In genomic region chr14:75330621-75331020, GRCm38 (mm10) we compare ENCODE assay signal across 10 mouse cellular contexts. TPM values are rescaled to one million over a fixed set of nuclear protein-coding genes. Genes with fewer than 3 reads are reported as not detected.
DNase-seq lines count a peak whose midpoint lies in the region; ATAC-seq lines count a peak whose summit lies in the region.
"Had no signal": no experiment of that assay in that cellular context is flagged by ENCODE, and none has a peak within 500 bp of the region (broad histone marks: within the 10 kb centered on the region; RNA-seq: fewer than 3 reads in every experiment).

No protein-coding gene starts in this region.

- H3K27ac ChIP-seq in hindbrain, embryonic 11.5 days (ENCODE audit: low read depth, low read length), result no peak overlapping the region
- no peak overlapping the region for H3K27ac ChIP-seq in hindbrain, embryonic 13.5 days
- H3K27ac ChIP-seq: hindbrain, embryonic 15.5 days; neural tube, embryonic 12.5 days had no signal

- no peak overlapping the region for H3K4me2 ChIP-seq in hindbrain, embryonic 11.5 days (replicated peaks; ENCODE audit: low read depth, low read length)
- H3K4me2 ChIP-seq in hindbrain, embryonic 13.5 days, result no peak overlapping the region
- H3K4me2 ChIP-seq: hindbrain, embryonic 15.5 days; neural tube, embryonic 12.5 days had no signal

- H3K4me3 ChIP-seq in hindbrain, embryonic 11.5 days (ENCODE audit: low read depth, low read length), result no peak overlapping the region
- H3K4me3 ChIP-seq in hindbrain, embryonic 13.5 days, result no peak overlapping the region
- H3K4me3 ChIP-seq: hindbrain, embryonic 15.5 days; neural tube, embryonic 12.5 days had no signal

- WGBS in hindbrain, embryonic 11.5 days, result 86% methylated on average over 6 of the region's 6 CpGs
- 82% methylated on average over 6 of the region's 6 CpGs for WGBS in hindbrain, embryonic 13.5 days

- no peaks in the 10 kb centered on the region; the same call in 1 of the 2 replicates for H3K36me3 ChIP-seq in hindbrain, embryonic 11.5 days (ENCODE audit: control insufficient read depth, insufficient read depth, low read length)
- H3K36me3 ChIP-seq in hindbrain, embryonic 13.5 days, result peaks cover 50% of the 10 kb centered on the region

- no peaks in the 10 kb centered on the region for H3K27me3 ChIP-seq in hindbrain, embryonic 11.5 days (ENCODE audit: control insufficient read depth, insufficient read depth, low read length)
- H3K27me3 ChIP-seq in hindbrain, embryonic 13.5 days, result no peaks in the 10 kb centered on the region
- H3K27me3 ChIP-seq: hindbrain, embryonic 15.5 days; neural tube, embryonic 12.5 days had no signal

- no peak overlapping the region for H3K9ac ChIP-seq in hindbrain, embryonic 11.5 days (ENCODE audit: low read depth, low read length)
- H3K9ac ChIP-seq in hindbrain, embryonic 13.5 days, result no peak overlapping the region
- H3K9ac ChIP-seq: hindbrain, embryonic 15.5 days; neural tube, embryonic 12.5 days had no signal

- no peak for ATAC-seq in hindbrain, embryonic 11.5 days (ENCODE audit: low FRiP score)
- no peak for ATAC-seq in hindbrain, embryonic 13.5 days (ENCODE audit: low FRiP score)
- ATAC-seq in erythroblast, adult 5-6 weeks (replicated peaks; ENCODE audit: low FRiP score, poor library complexity, severe bottlenecking), result peak; percentile 59; the same call in 1 of the 2 replicates

- intact Hi-C loops in left cerebral cortex, postnatal 25 days (cut with DNase I), result no loop called here

- no peaks in the 10 kb centered on the region for H3K4me1 ChIP-seq in hindbrain, embryonic 11.5 days (replicated peaks; ENCODE audit: control insufficient read depth, insufficient read depth, low read length)
- H3K4me1 ChIP-seq in hindbrain, embryonic 13.5 days (replicated peaks), result no peaks in the 10 kb centered on the region
- H3K4me1 ChIP-seq: hindbrain, embryonic 15.5 days; neural tube, embryonic 12.5 days had no signal

- peak; percentile 65 for DNase-seq in hindbrain, embryonic 11.5 days (ENCODE audit: low spot score)
- DNase-seq in spleen, adult 12 weeks (ENCODE audit: low spot score), result peak; percentile 7
- DNase-seq in spleen, postnatal 14 days (ENCODE audit: low spot score in 2 of 2), result no peak
- DNase-seq in testis, postnatal 10 days (ENCODE audit: low spot score), result peak; percentile 70
- DNase-seq in left cerebral cortex, postnatal 25 days (ENCODE audit: low spot score in 2 of 2), result no peak
- DNase-seq in adipocyte (ENCODE audit: low spot score), result no peak

- no peaks in the 10 kb centered on the region for H3K9me3 ChIP-seq in hindbrain, embryonic 11.5 days (ENCODE audit: control insufficient read depth, low read length)
- no peaks in the 10 kb centered on the region for H3K9me3 ChIP-seq in hindbrain, embryonic 13.5 days
- H3K9me3 ChIP-seq: hindbrain, embryonic 15.5 days; neural tube, embryonic 12.5 days had no signal

RNA-seq across cellular contexts. Expression of gene Zc3h13, which starts 46.4 kb away (rescaled TPM):
- polyA plus RNA-seq in hindbrain, embryonic 11.5 days (2014; fragmentation: Nextera tagmentation; extraction: Ambion mirVana), result 34.8 and 44.6 TPM in 2 replicates
- polyA plus RNA-seq in hindbrain, embryonic 13.5 days (2015; fragmentation: Nextera tagmentation; extraction: Ambion mirVana), result 42.4 and 49.5 TPM in 2 replicates
- total RNA-seq in erythroblast, adult 5-6 weeks (2015; ENCODE audit: low replicate concordance), result 8.6 and 21.3 TPM in 2 replicates
- total RNA-seq in erythroblast, adult 5-6 weeks (2017; ENCODE audit: low replicate concordance), result 15.9 and 16.7 TPM in 2 replicates
- 10 to 100 TPM; 53.2 to 58.2 TPM for total RNA-seq in left cerebral cortex, postnatal 25 days (2021)

Comparison
In these comparisons a context has a peak if more than half of its experiments do, and no peak if none do; other contexts are left out.
1. DNase-seq: peak in hindbrain, embryonic 11.5 days (single experiment), spleen, adult 12 weeks (single experiment) and testis, postnatal 10 days (single experiment); none in spleen, postnatal 14 days (0 of 2), left cerebral cortex, postnatal 25 days (0 of 2) and adipocyte (single experiment).